Mouse (Mus musculus): Measurements from ENCODE around the gene Sp2.

Gene Sp2

GRCm38 (mm10) chr11:96995836-96996772 is 13.3 kb upstream of the Sp2 start:
- DNase-seq (ENCODE audit: low spot score) = no peak

- no peak for DNase-seq (ENCODE audit: low spot score)
Measured at GRCm38 (mm10) chr11:96995031-96995430, 12.3 kb upstream of the Sp2 start.

DNA sequence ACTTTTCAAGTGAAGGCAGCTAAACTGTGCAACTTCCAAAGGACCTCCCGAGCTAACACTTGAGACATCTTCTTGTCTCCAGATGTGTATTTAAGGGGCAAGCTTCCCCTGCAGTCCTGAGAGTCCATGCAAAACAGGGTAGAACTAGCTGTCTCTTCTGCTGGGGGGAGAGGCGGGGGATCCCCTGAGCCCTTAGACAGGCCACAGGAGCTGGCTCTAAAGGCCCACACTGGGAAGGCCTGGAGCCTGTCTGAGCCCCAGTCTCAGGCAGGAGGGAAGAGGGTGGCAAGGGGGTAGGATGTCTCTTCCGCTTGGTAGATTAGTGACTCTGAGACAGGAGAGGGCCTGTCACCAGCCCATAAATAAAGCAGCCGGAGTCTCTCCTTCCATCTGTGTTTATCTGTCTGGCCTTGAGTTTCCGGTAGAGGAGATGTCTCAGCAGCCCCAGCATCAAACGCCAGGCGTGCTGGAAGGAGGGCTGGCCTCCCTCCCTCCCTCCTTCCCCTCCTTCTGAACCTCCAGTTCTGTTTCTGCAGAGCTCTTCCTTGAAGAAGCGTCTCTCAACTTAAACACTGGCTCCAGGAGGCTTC is 10.1 kb upstream of the Sp2 start:
- no peak for DNase-seq (ENCODE audit: low spot score)

DNA sequence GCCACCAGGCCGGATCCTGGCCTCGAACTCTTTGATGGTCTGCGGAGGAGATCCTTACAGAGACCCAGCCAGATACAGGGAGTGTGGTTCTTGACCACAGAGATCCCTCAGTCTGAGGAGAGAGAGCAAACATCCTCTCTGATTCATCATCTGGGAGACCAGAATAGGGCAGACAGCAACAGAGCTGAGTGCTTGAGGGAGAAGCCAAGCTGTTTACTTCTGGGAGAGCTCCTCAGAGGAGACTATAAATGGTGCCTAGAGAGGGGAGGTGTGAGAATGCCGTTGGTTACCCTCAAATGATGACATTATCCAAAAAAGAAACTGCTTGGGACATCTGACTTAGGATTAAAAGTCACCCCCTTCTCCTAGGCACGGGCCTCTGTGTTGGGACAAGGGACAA is 8.7 kb upstream of the Sp2 start:
- DNase-seq (ENCODE audit: low spot score) = no peak

DNA sequence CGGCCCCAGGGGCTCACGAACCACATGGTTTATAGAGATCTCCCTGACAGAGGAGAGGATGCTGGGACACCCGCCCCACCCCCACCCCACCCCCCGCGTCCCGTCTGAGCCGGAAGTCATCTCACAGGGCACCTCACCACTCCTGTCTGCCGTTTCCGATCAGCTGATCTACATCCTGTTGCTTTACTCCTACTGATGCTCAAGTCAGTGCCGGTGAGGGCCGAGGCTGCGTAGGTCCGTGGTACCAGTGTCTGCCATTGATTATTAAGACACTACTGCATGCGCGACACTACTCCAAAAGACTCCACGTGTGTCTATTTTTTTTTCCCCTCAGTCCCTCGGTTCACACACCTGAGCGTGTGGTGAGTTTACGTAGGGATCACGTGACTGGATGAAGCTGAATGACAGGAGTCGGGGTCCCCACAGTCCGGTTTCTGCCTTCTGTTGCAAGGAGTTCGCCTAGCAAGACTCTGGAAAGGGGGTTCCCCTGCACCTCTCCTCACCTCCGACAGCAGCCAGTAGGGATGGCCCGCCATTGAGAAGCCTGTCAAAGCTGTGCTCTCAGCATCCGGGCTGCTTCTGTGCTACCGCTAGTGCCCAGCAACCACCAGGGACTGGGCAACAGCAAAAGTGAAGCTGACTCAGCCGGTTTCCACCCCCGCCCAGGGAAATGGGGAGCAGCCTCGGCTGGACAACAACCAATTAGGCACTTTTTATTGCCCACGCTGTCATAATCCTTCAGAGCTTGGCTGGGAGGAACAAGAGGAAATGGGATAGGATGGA is 5.3 kb upstream of the Sp2 start:
- no peak for DNase-seq (ENCODE audit: low spot score)

- no peak for DNase-seq (ENCODE audit: low spot score)
Measured at GRCm38 (mm10) chr11:96986463-96986862, 3.7 kb upstream of the Sp2 start.

GRCm38 (mm10) chr11:96984903-96985302 is 2.1 kb upstream of the Sp2 start:
- no peak for DNase-seq (ENCODE audit: low spot score)

DNA sequence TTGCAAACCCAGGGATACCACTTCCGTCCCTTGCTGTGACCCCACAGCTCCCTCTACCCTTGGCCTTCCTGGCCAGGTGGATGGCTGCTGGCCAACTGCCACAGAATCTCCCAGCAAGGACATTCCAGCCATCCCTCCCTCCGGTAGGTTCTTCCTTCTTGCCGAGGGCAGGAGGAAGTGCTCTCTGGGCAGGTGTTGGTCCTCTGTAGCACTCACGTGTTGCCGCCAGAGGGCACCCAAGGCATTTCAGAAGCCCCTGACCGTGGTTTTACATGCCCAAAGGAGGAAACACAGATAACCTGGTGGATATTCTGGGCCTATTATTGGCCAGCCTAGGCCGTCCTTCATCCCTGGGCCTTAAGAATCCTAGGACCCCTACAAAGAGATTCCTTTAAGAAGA is 404 bp downstream of the Sp2 start:
- peak; percentile 72 for DNase-seq (ENCODE audit: low spot score)

GRCm38 (mm10) chr11:96981461-96981860 is 1.3 kb downstream of the Sp2 start:
- no peak for DNase-seq (ENCODE audit: low spot score)

DNA sequence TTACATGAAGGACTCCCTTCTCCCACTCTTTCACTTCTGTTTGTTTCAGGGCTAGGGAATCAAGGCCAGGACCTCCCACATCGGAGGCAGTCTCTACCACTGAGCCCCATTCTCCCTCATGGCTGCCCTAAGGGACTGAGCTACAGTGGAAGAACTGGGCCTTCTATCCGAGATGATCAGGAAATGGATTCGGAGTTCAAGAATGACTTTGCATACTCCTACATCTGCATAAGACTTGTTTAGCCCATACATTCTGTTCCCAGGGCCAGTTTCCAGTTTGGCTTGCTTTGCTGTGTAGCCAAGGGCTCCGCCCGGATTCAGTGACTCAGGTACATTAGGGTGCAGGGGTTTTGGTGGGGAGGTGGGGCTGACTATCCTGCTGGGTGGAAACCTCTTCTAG is 2.7 kb downstream of the Sp2 start:
- DNase-seq (ENCODE audit: low spot score) = no peak

GRCm38 (mm10) chr11:96979329-96979728 is 3.4 kb downstream of the Sp2 start:
- DNase-seq (ENCODE audit: low spot score) = no peak

DNA sequence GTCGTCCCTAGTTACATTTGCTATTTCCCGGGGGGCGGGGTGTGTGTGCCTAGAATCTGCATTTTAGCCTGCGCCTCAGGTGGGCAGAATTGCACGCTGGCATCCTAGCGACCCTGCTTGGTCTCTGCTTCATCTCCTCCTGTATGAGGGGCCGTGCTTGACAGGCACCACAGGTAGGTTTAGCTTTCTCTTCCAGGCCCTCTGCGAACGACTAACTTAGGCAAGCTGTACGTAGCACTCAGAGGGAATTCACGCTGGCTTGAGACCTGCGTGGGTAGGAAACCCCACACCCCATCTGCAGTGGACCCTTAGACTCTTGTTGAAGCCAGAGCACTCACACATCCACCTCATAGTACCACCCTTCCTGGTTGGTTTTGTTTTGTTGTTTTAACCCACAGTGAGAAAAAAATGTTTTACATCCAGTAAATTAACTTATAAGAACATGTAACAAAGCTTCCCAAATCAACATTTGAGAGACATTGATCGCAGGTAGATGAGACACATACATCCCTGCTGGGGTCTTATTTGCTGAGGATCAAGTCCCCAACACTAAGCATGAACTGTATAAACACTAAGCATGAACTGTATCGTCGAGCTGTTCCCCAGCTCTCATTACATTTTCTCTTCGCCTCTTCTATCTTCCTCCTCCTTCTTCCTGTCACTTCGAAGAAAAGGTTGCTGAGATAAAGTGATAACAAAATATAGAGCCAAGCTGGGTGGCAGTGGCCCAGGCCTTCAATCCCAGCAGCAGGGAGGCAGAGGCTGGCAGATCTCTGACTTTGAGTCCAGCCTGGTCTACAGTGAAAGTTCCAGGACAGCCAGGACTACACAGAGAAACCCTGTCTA is 4.1 kb downstream of the Sp2 start:
- DNase-seq (ENCODE audit: low spot score) = no peak

DNA sequence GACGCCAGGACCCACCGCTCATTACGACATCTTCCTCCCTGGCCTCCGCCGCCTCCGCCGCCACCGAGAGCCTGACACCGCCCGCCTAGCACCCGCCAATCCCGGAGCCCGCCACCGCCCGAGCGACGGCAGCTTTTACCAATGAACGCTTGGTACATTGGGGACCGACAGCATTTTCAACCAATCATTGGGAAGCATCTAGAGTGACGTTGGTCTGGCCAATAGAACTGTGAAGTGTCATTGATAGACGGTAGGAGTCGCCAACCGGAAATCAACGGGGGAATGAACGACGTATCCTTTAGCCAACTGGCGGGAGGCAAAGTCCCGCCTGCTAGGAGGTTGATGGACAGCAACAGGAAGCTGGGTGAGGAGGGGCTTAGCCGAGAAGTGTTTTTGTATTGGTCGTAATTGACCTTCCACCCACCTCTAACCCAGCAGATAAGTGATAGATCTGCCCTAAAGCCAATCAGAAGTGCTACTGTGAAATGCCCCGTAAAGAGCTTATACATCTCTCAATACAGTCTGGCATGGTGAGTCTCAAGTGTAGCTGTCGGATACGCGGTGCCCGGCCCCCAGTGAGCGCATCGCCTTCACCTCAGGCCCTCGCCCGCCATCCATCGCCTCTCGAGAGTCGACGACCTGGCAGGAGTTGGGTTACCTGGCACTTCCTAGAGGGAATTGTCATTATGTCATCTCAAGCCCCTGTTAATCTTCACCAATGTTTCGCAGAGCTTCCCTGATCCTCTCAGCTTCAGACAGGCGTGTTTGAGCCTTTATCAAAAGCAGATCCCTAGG is 5.0 kb downstream of the Sp2 start:
- DNase-seq (ENCODE audit: low spot score) = peak; percentile 100

DNA sequence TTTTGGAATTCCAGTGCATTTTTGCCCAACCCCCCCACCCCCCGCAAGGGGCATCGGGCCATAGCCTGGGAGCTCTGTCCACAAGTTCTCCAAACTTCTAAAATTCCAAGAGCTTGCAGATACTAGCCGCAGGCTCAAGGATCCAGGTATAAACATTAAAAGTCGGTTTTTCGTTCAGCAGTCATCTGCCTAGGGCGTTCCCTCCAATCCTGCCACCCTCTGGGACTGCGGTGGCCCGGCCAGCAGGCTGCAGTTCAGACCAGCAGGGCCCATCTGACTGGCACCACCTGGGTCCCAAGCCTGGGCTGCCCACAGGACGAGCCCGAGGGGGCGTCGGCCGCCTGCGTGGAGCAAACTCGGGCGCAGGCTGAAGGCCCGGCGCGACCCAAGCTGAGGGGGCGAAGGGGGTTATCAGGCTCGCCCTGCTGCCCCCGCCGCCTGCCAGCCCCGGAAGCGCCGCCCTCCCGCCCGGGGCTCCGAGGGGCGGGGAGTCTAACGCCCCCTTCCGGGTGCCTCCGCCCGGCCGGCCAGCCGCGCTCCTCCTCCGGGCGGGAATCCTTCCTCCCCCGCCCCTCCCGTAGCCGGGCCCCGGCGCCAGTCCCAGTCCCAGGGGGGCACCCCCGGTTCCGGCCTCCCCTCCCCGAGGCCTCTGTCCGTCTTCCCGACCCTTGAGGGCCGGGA is 5.7 kb downstream of the Sp2 start:
- DNase-seq (ENCODE audit: low spot score) = peak; percentile 68

DNA sequence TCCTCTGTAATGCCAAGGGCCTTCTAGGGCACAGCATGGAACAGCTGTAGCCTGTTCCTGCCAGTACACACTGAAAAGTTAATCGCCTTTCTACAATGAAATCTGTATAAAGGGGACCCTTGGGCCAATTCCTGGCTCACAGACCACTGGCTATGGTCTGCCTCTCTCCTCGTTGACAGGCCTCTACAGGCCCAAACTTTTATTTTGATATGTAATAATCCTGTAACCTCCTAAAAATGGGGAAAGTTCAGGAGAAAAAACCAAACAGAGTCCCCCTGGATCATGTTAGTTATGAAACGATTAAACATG is 6.4 kb downstream of the Sp2 start:
- DNase-seq (ENCODE audit: low spot score) = no peak

GRCm38 (mm10) chr11:96975511-96976378 is 7.0 kb downstream of the Sp2 start:
- DNase-seq (ENCODE audit: low spot score) = no peak

GRCm38 (mm10) chr11:96974813-96975212 is 7.9 kb downstream of the Sp2 start:
- no peak for DNase-seq (ENCODE audit: low spot score)

- DNase-seq (ENCODE audit: low spot score) = no peak
Measured at GRCm38 (mm10) chr11:96973426-96973964, 9.3 kb downstream of the Sp2 start.

GRCm38 (mm10) chr11:96972906-96973305 is 9.9 kb downstream of the Sp2 start:
- no peak for DNase-seq (ENCODE audit: low spot score)
